Mouse (Mus musculus): ENCODE data around the gene Fbxo7. TPM values are rescaled to one million over a fixed set of nuclear protein-coding genes. Genes with fewer than 3 reads are reported as not detected.

The Fbxo7 gene
- 71.4 TPM for polyA plus RNA-seq (2017; shearing (Covaris generic))

GRCm38 (mm10) chr10:86021749-86022473 is at the start of gene Fbxo7:
Gene Fbxo7, plus strand, starts transcription at chr10:86021972.

GRCm38 (mm10) chr10:86011781-86012180 is 10.0 kb upstream of the Fbxo7 start, which contains the start of gene Bpifc:
Gene Bpifc, minus strand, starts transcription at chr10:86011895.

Other genes starting within 250 kb of the Fbxo7 start
- gene Pwp1, start 192.5 kb upstream of the Fbxo7 start, polyA plus RNA-seq (2017; shearing (Covaris generic)): 60.0 TPM
- 6.5 TPM for gene Prdm4, start 104.8 kb upstream of the Fbxo7 start, polyA plus RNA-seq (2017; shearing (Covaris generic))
- gene Ascl4, start 94.3 kb upstream of the Fbxo7 start, polyA plus RNA-seq (2017; shearing (Covaris generic)): not detected
- gene Rtcb, start 64.1 kb upstream of the Fbxo7 start, polyA plus RNA-seq (2017; shearing (Covaris generic)): 163 TPM
- gene Bpifc, start 10.1 kb upstream of the Fbxo7 start, polyA plus RNA-seq (2017; shearing (Covaris generic)): not detected

Measured in inflammation-experienced regulatory T-cells, adult 16 weeks (primary cell).